Mouse (Mus musculus) liver, embryonic 14.5 days (tissue): Measurements from ENCODE around the gene Snhg11.

Source experiments
- CTCF ChIP-seq: IDR thresholded peaks from 2 replicates; pipeline ENCODE4 v1.5.1; 2016; ENCODE audit warnings: antibody characterized with exemption, low read depth, control low read depth
- EP300 ChIP-seq: IDR thresholded peaks from 2 replicates; pipeline ENCODE4 v1.6.1; 2016; ENCODE audit warnings: antibody characterized with exemption, low read depth

DNA sequence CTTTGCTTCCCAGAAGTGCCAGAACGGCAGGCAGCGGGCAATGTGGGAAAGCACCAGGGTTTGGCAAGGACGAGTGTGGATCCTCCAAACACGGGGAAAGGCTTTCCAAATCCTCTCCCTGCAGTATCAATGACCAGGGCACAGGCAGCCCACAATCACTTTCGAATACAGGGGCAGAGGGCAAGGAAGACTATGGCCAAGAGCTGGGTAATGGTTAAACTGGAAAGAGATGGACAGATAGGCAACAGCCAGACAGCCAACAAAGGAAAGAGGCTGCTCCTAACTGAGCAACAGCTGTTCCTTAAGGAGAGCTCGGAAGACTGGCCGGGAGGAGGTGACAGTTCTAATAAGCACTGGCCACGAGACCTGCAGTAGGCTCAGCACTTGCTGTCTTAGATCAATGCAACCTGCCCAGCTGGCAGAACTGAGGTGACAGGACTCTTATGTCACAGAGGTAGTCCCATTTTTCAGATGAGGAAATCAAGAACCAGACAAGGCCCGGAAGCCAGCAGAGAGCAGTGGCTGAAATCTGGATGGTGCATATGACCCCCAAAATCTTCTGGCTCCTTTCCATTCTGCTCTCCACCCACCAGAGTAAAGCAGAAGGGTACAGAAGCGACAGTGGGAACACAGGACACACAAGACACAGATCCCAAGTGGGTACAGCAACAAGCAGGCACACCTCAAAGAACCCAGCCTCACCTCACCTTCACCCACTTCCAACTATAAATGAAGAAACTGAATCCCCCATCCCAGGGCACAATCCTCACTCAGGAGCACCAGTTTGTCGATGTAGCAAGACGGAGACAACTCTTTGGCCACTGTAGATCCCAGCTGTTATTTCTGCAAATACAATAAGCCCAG is 15.4 kb upstream of the Snhg11 start:
- TF ChIP-seq CTCF (no peak), EP300 (no peak)
